Mouse (Mus musculus) small intestine, adult 2 months (tissue): ENCODE results near the gene Prss40. TPM values are rescaled to one million over a fixed set of nuclear protein-coding genes. Genes with fewer than 3 reads are reported as not detected.

ENCODE experiments used
- H3K27ac ChIP-seq: fragments of 200-500 bp; 2 replicates; pipeline ENCODE4 v1.5.1; 2012; ENCODE audit warnings: low read depth, low read length, control low read depth, inconsistent platforms; ENCODE audit not compliant: insufficient read depth
- H3K27me3 ChIP-seq: fragments of 200-500 bp; 2 replicates; pipeline ENCODE4 v1.6.1; 2012; ENCODE audit warnings: mild to moderate bottlenecking, moderate library complexity, low read length, inconsistent platforms; ENCODE audit not compliant: control insufficient read depth, insufficient read depth
- H3K36me3 ChIP-seq: fragments of 200-500 bp; 2 replicates; pipeline ENCODE4 v1.6.1; 2012; ENCODE audit warnings: mild to moderate bottlenecking, low read length, control low read depth, inconsistent platforms; ENCODE audit not compliant: control insufficient read depth, insufficient read depth
- H3K4me1 ChIP-seq: fragments of 200-500 bp; 2 replicates; pipeline ENCODE4 v1.6.1; 2012; ENCODE audit warnings: low read length, inconsistent platforms, mixed read lengths; ENCODE audit not compliant: control insufficient read depth, insufficient read depth, insufficient read length
- H3K4me3 ChIP-seq: fragments of 200-500 bp; 2 replicates; pipeline ENCODE4 v1.5.1; 2012; ENCODE audit warnings: low read depth, mild to moderate bottlenecking, control low read depth, inconsistent platforms, low read length, moderate library complexity
- CTCF ChIP-seq: fragments of 200-500 bp; IDR thresholded peaks from 2 replicates; pipeline ENCODE4 v1.5.1; 2012; ENCODE audit warnings: low read depth, mild to moderate bottlenecking, control low read depth, inconsistent platforms, low read length, moderate library complexity, mixed read lengths; ENCODE audit not compliant: insufficient replicate concordance, insufficient read length; ENCODE audit errors: extremely low read depth
- POLR2A ChIP-seq: fragments of 200-500 bp; IDR thresholded peaks from 2 replicates; pipeline ENCODE4 v1.6.1; 2012; ENCODE audit warnings: low read depth, mild to moderate bottlenecking, control low read depth, inconsistent platforms, low read length, moderate library complexity
- WGBS: fragments of 180-500 bp; shearing (Covaris S2); methylation state at CpG from one replicate; pipeline ENCODE4 v1.1.7; 2018; 5-methylcytosine and 5-hydroxymethylcytosine counted together
- polyA plus RNA-seq: library from polyadenylated mRNA; depleted of rRNA; stranded (reverse); fragments of >200 nt; gene quantifications from 2 replicates; pipeline ENCODE4 v1.2.3, GENCODE M21; 2012; rRNA removed

Prss40 gene
- polyA plus RNA-seq = not detected in 2 replicates

DNA sequence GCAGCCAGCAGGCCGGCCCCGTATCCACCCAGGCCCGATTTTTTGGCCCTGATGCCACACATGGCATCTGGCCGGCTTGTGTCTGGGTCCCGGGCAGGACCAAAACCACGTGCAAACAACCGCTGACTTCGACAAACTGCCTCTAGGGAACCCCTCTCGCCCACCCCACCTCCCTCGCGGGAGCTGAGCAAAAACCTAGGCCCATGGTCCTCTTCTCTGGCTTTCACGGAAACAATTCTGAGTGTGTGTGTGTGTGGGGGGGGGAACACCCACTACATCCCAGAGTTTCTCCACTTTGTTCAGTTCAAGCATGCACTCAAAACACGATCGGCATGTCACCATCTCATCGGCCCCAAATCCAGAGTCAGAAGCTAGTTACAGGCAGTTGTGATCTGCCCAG lies at the start of gene Prss40:
TSS of gene Prss40 (minus strand) at position 101 of the 400 bp plus-strand sequence.
- Histone ChIP-seq H3K4me3 (no peak within 1 kb of the TSS), H3K36me3 (no peaks in the 10 kb centered on the region), H3K27me3 (no peaks in the 10 kb centered on the region), H3K4me1 (no peaks in the 10 kb centered on the region), H3K27ac (no peak within 1 kb of the TSS)
- TF ChIP-seq CTCF (no peak), POLR2A (no peak)
- 85% methylated on average over 15 of the region's 15 CpGs for WGBS

DNA sequence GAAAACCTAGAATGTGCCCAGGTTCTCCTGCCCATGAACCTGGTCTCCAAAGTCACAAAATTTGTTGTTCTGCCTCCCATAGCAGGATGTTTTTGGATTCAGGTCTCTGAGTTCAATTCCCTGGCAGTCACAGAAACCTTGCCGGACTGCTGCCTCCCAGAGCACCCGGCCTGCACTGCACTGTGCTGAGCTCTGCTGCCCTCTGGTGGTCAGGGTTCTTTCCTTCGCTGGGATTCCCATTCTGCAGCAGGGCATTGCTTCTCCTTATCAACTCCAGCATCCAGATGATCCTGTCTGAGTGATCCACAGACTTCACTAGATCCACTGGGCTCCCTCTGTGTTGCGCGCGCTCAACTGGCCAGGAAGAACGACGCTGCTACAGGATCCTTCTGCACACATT lies 41.6 kb upstream of the Prss40 start:
- Histone ChIP-seq H3K27ac (no peak overlapping the region), H3K36me3 (no peaks in the 10 kb centered on the region), H3K27me3 (no peaks in the 10 kb centered on the region), H3K4me1 (no peaks in the 10 kb centered on the region), H3K4me3 (no peak overlapping the region)
- no peak for TF ChIP-seq POLR2A
- TF ChIP-seq CTCF = peak; percentile 86
- 20% methylated on average over 8 of the region's 8 CpGs for WGBS

DNA sequence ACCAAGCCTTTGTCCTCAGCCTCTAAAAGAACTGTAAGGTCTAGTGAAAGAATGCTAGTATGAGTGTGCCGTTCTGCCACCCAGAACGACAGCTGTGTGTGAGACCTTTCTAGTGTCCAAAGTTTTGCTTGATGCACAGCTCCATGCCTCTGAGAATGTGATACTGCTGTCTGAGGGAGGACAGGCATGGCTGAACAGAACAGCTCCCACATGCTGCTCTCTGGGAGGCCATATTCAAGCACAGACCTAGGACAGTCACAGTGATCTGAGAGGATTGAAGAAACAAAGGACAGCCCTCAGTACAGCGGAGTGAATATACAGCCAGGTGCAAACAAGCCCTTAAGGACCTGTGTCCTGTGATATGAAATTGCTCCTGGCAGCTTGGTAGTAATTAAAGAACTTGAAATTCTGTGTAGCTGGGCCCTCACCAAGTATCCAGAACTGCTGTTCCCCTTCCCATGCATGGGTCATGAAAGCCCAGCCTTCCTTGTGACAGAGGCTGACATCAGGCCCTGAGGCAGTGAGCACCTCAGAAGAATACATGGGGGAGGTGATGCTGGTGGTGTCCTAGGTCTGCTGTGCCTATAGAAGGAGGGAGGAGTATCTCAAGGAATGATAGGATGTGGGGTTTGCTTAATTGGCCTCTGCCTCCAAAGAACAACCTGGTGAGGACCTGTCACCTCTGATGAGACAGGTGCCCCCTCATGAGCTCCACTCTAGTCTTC lies 40.7 kb upstream of the Prss40 start:
- no peak for TF ChIP-seq POLR2A
- H3K4me3 ChIP-seq = no peak overlapping the region
- WGBS = 70% methylated on average over 3 of the region's 3 CpGs

DNA sequence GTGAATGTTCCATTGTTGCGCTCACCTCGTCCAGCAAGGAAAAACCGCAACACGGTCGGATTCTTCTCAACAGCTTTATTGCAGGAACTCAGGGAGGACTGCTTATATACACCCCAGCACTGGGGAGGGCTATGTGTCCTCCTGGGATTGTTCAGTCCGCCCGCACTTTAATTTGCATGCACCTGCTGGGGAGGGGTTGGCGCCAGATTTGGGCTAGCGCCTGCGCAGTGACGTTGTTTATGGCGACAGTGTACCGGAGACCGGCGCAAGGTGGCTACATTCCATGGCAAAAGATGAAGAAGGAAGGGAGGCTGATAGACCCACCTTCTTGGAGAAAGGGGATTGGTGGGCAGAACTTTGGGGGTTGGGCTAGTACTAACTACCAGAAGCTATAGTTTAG lies 39.3 kb upstream of the Prss40 start:
- no peaks in the 10 kb centered on the region for H3K27me3 ChIP-seq
- no peak overlapping the region for H3K27ac ChIP-seq
- no peak for TF ChIP-seq POLR2A
- no peak for TF ChIP-seq CTCF
- H3K4me3 ChIP-seq = no peak overlapping the region
- no peaks in the 10 kb centered on the region for H3K36me3 ChIP-seq
- 78% methylated on average over 15 of the region's 15 CpGs for WGBS
- no peaks in the 10 kb centered on the region for H3K4me1 ChIP-seq

More for the DNA sequence above, 40.7 kb upstream of the Prss40 start:
- H3K36me3 ChIP-seq = no peaks in the 10 kb centered on the region
- no peaks in the 10 kb centered on the region for H3K27me3 ChIP-seq
- no peak overlapping the region for H3K27ac ChIP-seq
- H3K4me1 ChIP-seq = no peaks in the 10 kb centered on the region

DNA sequence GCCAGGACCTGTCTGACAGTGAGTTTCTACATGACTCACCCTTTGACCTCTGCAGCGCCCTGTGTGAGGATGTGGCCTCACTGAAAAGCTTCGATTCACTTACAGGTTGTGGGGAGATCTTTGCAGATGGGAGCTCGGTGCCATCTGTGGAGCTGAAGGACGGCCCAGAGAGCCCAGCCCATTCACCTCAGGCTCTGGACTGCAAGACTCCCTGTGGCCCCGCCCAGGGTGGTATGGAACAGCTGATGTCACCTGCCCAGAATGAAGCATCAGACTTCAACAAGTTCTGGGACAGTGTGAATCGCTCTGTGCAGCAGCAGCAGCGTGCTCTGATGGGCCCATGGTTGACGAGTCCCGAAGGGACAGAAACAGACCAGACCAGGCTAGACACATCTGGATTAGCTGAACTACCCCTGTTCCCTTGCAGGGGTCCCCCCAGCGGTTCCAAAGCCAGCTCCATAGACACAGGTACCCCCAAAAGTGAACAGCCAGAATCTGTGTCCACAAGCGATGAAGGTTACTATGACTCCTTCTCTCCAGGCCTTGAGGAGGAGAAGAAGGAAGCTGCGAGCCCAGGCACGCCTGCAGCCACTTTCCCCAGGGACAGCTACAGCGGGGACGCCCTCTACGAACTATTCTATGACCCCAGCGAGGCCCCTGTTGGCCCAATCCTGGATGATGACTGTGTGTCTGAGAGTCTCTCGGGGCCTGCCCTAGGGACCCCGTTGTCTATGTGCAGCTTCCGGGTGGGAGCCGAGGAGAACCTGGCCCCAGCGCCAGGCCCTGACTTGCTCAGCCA lies 26.8 kb upstream of the Prss40 start:
- Histone ChIP-seq H3K27ac (no peak overlapping the region), H3K4me3 (no peak overlapping the region), H3K4me1 (no peaks in the 10 kb centered on the region), H3K27me3 (no peaks in the 10 kb centered on the region), H3K36me3 (no peaks in the 10 kb centered on the region)
- WGBS = 80% methylated on average over 22 of the region's 22 CpGs
- TF ChIP-seq CTCF = no peak
- TF ChIP-seq POLR2A = no peak

DNA sequence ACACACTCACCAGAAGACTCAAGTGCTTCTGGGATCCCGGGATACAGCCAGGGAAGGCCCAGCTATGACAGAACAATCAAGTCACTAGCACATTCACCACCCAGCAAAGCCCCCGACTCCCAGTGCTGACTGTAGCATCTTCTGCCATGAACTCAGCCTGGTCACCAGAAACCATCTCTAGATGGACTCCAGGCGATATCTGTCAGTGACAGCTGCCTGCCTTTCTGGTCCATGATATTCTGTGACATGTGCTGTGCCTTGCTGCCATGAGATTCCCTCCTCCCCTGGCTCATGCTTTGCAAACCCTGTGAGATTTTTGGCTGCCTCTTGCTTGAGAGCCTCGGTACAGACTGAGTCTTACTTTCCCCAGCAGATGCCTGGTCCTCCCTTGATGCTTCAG lies 24.0 kb upstream of the Prss40 start:
- Histone ChIP-seq H3K4me1 (no peaks in the 10 kb centered on the region), H3K27ac (no peak overlapping the region), H3K27me3 (no peaks in the 10 kb centered on the region), H3K36me3 (no peaks in the 10 kb centered on the region), H3K4me3 (no peak overlapping the region)
- TF ChIP-seq POLR2A (no peak), CTCF (no peak)
- WGBS = 78% methylated on average over 4 of the region's 4 CpGs

DNA sequence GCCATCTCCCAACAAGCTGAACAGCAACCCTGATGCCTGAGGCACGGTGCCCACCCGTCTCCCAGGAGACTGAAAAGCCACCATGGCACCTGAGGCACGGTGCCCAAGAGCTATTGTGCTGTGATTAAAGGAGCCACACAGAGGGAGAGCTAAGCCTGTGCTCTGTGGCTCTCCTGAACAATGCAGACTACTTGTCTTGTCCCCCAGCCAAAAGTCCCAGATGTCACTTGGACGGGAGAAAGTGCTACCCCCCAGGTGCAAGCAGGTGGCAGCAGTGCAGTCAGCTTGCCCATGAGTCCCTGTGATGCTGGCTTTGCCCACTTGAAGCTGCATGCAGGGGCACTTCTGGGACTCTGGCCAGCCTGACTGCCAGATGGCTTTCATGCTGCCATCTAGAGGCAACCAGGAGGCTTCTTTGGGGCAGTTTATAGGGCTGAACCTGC lies 23.1 kb upstream of the Prss40 start:
- Histone ChIP-seq H3K36me3 (no peaks in the 10 kb centered on the region), H3K4me3 (no peak overlapping the region), H3K4me1 (no peaks in the 10 kb centered on the region), H3K27me3 (no peaks in the 10 kb centered on the region; the same call in 1 of the 2 replicates), H3K27ac (no peak overlapping the region)
- TF ChIP-seq POLR2A = no peak
- no peak for TF ChIP-seq CTCF
- WGBS = 16% methylated on average over 4 of the region's 4 CpGs
